Mouse (Mus musculus) R1 (cell line): ENCODE measurements at regions not wholly inside any gene's neighbourhood (a gene's known extent, or its start where the extent isn't known, plus 50 kb on each side); places are given as distances from the start of the nearest gene placed in this dataset.
"Not testable (repeated sequence)": the region's sequence is repeated elsewhere in the genome, so short reads cannot be mapped to it uniquely, and the experiment has no call there.

Experiments
- DNase-seq: peaks from one replicate; pipeline ENCODE4 v3.0.0-alpha.2; 2018; ENCODE audit warnings: low read depth, low spot score

DNA sequence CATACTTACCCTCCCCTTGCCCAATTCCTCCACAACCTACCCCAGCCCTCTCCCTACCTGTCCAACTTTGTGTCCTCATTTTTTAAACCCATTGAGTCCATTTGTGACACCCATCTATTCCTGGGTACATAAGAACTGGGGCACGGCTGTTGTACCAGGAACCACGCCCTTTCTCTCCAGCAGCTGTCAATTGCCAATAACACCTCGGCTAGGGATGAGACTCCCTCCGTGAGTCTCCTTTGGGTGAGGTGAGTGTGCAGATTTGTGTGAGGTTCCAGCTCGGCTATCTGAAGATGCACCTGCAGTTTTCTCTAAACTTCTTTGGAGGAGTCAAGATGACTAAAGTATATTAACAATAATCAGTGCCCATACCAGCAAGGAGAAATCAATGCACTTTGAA is 167.2 kb upstream of the Frmd6 start:
- no peak for DNase-seq

- no peak for DNase-seq
Observed at GRCm38 (mm10) chr12:70660388-70660787, 164.9 kb upstream of the Frmd6 start.

DNA sequence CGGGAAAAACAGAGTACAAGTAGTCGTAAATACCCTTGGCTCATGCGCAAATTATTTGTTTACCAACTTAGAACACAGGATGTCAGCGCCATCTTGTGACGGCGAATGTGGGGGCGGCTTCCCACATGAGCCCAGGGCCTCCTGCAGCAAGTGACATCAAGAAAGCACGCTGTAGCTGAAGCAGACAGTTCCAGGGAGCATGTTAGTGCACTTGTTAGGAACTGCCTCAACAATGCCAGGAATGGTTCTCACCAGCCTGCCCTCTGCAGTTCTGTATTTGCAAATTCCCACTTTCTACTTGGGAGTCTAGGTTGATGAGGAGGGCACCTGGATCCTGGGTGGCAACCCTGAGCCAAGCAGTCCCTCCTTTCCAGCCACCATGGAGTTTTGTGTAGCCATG is 157.2 kb upstream of the Frmd6 start:
- not testable (repeated sequence) for DNase-seq

GRCm38 (mm10) chr12:70672115-70672514 is 153.2 kb upstream of the Frmd6 start:
- DNase-seq = no peak

DNA sequence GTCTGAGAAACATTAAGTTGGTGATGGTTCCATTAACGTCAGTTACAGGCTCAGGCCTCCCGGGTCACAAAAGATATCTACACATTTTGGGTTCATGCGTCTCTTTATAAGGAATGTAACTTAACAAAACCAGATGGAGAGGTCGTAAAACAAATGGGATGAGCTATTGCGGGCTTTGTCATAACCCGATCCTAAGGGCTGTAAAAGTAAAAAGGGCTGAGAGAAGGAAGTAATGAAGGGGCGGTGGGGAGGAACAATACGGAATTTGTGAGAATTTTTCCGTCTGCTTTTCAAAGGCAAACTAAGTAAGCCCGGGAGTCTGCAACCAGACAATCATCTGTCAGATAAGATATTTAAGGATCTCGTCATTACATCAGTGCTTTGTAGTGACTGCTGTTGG is 152.1 kb upstream of the Frmd6 start:
- DNase-seq = no peak

GRCm38 (mm10) chr12:70674144-70674543 is 151.2 kb upstream of the Frmd6 start:
- DNase-seq = no peak

DNA sequence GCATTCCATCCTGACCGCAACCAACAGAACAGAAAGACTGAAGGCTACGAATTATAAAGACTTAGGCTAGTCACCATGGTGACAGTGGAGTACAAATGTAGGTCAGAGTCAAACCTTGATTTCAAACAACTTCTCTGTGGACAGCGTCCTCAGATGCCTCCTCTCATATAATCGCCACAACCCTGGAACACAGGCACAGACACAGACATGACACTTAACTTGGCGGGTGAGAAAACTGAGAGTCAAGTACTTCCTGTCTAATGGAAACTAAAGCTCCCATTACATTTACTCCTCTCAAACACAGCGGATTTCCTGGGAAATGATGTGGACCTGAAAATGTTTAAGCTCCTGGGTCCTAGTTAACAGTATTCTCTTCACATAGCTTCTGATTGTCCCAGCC is 149.5 kb upstream of the Frmd6 start:
- peak; percentile 36 for DNase-seq

GRCm38 (mm10) chr12:70679701-70680425 is 145.5 kb upstream of the Frmd6 start:
- peak; percentile 50 for DNase-seq

DNA sequence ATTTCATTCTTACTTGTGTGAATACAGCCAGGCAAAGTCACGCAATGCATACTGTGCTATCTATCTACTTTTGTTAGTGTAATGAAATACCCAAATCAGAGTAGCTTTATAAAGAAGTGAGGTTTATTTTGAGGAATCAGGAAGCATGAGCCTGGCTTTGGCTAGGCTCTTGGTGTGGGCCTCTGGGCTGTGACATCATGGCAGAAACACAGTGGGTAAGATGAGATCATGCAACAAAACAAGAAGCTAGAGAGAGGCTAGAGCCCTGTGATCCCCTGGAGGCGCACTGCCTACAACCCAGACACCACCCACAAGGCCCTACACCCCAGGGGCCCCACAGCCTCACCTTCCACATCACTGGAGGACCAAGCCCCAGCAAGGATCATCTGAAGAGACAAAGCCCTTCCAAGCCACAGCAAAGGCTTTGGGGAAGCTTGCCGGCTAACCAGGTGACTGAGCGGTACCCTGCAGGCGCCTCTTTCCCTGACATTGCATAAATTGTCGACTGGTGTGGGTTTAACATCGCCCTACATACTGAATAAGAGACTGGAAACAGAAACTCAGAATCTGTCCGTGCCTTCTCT is 143.8 kb upstream of the Frmd6 start:
- DNase-seq = no peak

DNA sequence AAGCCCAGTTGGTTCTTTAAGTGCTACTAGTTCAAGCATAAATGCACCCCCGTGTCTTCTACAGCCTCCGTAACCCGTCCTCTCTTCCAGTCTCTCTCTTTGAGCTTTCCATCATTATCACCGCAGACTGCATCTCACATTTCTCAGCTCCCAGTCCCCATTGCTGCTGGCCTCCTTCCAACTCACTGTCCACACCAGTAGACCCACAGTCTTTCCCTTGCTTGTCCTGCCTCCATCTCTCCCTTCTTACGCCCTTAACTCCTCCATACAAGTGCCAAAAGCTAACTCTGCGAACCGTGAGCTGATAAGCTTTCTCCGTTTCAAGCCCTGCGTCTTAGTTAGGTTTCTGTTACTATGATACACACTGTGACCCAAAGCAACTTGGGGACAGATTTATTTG is 141.0 kb upstream of the Frmd6 start:
- DNase-seq = no peak

DNA sequence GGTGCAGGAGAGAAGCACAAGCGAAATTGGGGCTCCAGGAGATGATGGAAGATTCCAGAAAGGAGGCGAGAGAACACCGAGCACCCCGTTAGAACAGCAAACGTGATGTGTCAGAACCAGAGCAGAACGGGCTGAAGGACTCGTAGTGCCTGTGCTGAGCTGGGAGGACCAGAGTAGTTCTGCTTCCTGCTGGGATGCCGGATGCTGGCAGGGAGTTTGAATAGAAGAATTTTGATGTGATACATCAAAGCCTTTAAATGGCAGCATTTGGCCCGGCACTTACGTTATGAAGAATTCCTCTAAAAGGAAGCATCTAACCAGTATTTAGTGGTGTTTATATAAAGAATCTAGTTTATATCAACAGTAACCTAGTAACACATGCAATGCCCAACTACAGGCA is 139.9 kb upstream of the Frmd6 start:
- DNase-seq = no peak

GRCm38 (mm10) chr12:70686337-70686736 is 139.0 kb upstream of the Frmd6 start:
- DNase-seq = no peak

DNA sequence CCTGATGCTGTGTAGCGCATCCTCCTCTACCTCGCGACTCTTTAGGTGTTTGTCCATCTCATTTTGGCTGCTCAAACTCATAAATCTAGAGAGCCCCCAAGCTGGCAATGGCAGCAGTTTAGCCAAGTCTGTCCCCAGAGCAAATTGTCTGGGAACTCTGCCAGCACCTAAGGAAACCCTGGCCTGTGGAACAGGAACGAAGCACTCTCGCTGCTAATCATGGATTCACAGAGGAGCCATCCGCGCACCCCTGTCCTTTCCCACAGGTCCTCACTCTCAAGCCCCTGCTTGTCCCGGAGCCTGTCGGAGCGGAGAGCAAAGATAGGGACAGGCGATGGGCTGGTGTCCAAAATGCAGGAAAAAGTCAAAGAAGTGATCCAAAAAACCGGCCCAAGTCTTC is 138.3 kb upstream of the Frmd6 start:
- no peak for DNase-seq

DNA sequence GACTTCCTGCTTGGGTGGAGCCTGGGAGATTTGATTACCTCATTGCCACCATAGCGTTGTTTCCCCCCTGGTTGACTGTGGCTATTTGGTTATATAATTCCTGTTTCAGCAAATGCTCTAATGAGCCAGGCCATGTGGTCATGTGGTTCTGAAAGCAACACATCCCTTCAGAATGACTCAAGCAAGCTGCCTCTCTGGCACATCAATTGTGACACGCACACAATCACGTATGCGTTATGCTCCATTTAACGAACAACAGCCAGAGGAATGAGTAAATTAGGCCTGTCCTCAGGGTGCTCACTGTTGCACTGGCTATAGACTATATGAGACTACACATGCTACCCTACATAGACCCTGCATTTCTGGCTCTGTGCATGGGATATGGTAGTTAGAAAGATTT is 130.2 kb upstream of the Frmd6 start:
- no peak for DNase-seq

DNA sequence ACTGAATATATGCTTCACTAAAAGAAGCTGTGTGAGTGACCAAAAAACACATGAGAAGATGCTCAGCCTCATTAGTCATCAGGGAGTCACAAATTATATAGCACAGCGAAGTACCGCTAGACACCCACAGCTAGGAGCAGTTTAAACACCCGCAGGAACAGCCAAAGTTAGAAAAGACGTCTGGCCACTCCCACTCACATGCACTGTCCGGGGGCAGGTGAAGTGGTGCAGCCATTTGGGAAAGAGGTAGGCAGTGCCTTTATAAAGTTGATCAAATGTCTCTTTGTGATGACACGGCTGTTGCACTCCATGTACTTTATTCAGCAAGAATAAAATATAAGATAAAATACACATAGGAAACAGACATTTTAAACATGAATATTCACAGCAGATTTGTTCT is 129.1 kb upstream of the Frmd6 start:
- no peak for DNase-seq

GRCm38 (mm10) chr12:70698466-70698865 is 126.8 kb upstream of the Frmd6 start:
- no peak for DNase-seq

- DNase-seq = no peak
Observed at GRCm38 (mm10) chr12:70702473-70702872, 122.8 kb upstream of the Frmd6 start.

GRCm38 (mm10) chr12:70706806-70707628 is 118.3 kb upstream of the Frmd6 start:
- DNase-seq = no peak

GRCm38 (mm10) chr12:70707629-70708289 is 117.6 kb upstream of the Frmd6 start:
- no peak for DNase-seq

- DNase-seq = no peak
Observed at GRCm38 (mm10) chr12:70708290-70708668, 117.0 kb upstream of the Frmd6 start.

- no peak for DNase-seq
Observed at GRCm38 (mm10) chr12:70710311-70710710, 115.0 kb upstream of the Frmd6 start.

GRCm38 (mm10) chr12:70711030-70711429 is 114.3 kb upstream of the Frmd6 start:
- DNase-seq = peak; percentile 88
